Mouse (Mus musculus) megakaryocyte progenitor cell, adult 5-6 weeks (primary cell): ENCODE measurements around the gene Arhgap19. TPM values are rescaled to one million over a fixed set of nuclear protein-coding genes. Genes with fewer than 3 reads are reported as not detected.

Source experiments
- ATAC-seq: replicated peaks from 2 replicates; pipeline ENCODE4 v1.8.0; 2016; ENCODE audit warnings: mild to moderate bottlenecking, moderate TSS enrichment, inconsistent platforms; ENCODE audit not compliant: poor library complexity
- total RNA-seq, 2 experiments: library from RNA; stranded (forward) in 1 of 2; stranded (reverse) in 1 of 2; fragments of 157-497, 149-512 nt in 1 of 2; fragments of 200-1000 nt in 1 of 2; gene quantifications; 2 replicates each; pipeline versions ENCODE4 v1.2.3 to v1.2.4; 2015 to 2017

Arhgap19 gene
- total RNA-seq, 2 experiments from 2014 or later = 48.6 to 57.3 TPM

DNA sequence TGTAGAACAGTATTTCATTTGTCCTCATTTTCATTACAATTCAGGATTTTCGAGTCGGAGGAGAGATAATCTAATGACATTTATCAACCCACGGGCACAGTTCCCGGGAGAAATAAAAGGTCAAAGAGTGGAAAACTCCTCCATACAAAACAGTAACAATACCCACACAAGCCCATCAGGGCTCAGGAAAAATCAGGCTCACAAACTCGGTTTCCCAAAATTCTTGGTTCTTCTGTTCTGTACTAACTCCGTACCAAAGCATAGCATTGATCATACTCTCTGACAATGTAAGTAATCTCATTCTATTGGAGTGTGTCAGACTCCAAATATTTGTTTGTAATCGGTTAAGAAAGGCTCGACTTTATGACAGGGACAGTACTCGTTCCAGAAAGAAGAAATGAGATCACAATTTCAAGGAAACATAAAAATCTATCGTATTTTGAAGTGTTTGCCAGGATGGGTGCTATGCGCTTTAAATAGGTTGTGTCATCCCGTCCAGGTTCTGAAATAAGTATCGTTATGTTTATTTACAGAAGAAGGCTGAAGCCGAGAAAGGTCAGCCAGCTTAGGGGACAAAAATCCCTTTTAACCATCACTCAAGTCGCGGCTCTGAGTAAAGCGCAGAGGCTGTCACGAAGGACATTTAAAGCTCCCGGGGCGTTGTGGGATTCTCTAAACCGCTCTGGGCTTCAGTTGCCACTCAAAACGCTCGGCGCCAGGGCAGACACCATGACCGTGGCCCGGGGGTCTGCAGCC lies 683 bp downstream of the Arhgap19 start:
- no peak for ATAC-seq

DNA sequence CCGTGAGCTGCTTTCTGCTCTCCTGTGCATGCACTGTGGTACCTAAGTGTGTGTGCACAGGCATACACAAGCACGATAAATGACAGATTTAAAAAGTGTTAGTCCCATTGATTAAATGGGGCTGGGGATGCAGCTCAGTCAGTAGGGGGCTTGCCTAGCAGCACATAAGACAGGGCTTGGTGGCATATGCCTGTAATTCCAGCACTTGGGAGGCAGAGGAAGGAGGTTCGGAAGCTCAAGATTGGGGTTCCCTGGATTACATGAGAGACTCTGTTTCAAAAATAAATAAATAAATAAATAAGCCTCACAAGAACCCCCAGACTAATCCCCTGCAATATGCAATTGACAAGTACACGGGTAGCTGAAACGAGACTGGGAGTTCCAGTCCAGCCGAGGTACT lies 1.4 kb downstream of the Arhgap19 start:
- ATAC-seq = no peak

DNA sequence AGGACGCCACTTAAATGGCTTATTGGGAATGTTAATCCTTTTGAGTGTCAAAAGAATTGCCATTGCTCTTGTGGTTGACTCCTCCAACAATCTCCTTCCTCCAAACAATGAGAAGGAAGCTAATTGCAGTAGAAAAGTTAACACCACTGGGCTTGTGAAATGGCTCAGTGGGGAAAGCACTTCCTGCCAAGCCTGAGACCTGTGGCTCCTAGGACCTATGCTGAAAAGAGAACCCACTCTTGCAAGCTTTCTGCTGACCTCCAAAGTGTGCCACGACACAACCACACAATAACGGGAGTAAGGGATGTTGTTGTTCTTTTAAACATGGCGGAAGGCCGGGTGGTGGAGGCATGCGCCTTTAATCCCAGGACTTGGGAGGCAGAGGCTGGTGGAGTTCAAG lies 4.3 kb downstream of the Arhgap19 start:
- ATAC-seq = peak; percentile 42

DNA sequence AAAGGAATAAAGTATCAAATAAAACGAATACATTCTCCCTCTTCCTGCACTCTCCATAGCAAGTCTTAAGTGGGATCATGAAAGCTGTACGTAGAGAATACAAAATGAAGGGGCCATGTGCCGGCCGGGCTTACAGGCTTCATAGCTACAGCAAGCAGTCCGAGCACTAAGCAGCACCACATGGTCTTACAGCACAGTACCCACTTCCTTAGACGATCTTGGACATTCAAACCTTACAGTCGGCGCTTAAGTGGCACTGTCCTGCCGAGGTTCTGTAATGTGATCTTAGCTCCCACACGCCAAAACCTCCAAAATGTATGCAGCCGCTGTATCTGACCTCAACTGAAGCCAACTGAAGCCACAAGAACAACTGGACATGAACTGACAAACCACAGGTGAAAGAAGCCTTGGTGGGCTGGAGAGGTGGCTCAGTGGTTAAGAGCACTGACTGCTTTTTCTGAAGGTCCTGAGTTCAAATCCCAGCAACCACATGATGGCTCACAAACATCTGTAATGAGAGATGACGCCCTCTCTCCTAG lies 5.0 kb downstream of the Arhgap19 start:
- peak; percentile 44 for ATAC-seq

DNA sequence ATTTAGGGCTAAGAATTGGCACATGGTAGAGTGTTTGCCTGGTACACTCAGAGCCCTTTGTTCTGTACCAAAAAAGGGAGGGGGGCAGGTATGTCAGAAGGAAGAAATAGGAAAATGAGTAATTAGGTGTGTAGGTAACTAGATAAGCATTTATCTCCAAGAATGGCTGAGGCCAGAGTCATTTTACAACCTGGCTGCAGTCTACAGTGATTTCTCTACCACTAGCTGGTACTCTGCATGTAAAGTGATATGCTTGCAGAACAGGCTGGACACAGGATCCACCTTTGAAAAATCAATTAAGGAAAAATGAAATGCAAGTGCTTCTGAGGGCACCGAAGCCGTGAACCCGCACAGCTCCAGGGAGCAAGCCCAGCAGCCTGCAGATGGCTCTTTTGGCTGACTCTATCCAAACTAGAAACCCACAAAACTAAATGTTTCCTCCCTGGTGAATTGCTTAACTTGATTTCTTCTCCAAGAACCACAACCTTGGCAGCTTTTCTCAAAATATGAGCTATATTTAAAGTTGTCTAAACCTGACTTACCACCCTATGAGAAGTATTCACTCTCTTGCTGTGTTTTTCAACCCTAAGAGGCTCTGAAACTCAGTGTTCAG lies 5.6 kb downstream of the Arhgap19 start:
- ATAC-seq = peak; percentile 16

DNA sequence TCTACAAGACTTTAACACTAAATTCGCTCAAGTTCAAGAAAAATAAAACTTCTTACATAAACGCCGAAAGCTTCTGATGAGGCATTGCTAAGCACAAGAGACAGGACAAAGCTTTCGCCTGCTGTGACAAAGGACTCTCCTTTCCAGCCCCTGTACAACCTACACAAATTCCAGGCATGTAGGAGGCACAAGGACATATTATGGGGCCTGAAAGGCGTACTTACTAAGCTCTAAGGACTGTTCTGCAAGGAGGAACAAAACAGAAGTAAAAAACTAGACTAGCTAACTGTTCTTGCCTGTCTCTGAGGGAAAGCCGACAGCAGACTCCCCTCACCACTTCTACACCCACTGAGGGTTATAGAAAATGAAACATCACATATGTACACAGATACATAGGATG lies 6.9 kb downstream of the Arhgap19 start:
- no peak for ATAC-seq

DNA sequence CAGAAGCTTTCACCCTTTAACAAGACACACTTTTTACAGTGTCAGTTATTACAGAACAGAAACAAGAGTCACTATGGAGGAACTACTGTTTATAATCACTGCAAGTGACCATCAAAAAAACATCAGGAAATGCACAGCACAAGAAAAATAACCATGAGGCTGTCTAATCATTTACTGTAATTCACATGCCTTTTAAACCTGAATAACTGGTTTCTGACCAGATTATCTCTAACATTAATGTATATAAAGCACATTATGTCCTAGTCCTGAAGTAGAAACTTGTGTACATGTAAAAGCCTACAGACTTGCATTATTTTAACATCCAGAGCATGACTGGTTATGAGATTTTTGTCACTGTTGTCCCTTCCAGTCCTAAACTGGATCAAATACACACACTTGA lies 7.8 kb downstream of the Arhgap19 start:
- ATAC-seq = no peak

DNA sequence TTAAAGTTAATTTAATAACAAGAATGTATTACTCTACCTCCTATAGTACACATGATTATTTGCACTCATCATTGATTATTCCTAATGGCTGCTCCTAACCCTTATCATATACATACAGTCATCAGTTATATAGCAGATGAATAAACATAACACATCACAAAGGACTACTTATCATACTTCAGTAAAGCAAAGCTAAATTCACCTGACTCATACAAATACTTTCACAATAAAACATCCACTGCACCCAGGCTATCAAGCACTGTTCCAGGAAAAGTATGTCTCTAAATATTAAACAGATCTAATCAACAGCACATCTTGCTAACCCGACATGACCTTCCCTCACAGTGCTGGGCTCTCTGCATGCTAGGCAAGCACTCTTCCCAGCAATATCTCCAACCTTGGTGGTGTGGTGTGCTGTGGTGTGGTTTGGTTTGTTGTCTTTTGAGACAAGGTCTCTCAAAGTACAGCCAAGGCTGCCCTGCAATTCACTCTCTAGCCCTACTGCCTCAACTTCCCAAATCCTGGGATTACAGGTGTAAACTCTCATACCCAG lies 8.8 kb downstream of the Arhgap19 start:
- no peak for ATAC-seq

DNA sequence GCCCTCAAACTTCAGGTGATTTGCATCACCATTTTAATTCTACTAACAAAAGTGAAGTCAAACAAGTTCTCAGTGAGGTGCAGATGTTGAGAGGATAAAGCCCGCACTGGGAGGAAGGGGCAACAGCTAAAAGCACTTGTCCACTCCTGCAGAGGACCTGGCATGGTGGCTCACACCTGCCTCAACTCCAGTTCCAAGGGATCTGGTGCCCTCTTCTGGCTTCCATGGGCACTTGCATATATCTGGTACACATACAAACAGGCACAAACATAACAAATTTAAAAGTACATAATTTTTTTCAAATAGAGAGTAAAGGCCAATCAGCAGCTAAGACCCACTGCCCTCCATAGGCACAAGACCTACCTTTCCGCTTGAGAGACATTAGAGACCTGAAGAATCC lies 10.5 kb downstream of the Arhgap19 start:
- peak; percentile 50; the same call in 1 of the 2 replicates for ATAC-seq

DNA sequence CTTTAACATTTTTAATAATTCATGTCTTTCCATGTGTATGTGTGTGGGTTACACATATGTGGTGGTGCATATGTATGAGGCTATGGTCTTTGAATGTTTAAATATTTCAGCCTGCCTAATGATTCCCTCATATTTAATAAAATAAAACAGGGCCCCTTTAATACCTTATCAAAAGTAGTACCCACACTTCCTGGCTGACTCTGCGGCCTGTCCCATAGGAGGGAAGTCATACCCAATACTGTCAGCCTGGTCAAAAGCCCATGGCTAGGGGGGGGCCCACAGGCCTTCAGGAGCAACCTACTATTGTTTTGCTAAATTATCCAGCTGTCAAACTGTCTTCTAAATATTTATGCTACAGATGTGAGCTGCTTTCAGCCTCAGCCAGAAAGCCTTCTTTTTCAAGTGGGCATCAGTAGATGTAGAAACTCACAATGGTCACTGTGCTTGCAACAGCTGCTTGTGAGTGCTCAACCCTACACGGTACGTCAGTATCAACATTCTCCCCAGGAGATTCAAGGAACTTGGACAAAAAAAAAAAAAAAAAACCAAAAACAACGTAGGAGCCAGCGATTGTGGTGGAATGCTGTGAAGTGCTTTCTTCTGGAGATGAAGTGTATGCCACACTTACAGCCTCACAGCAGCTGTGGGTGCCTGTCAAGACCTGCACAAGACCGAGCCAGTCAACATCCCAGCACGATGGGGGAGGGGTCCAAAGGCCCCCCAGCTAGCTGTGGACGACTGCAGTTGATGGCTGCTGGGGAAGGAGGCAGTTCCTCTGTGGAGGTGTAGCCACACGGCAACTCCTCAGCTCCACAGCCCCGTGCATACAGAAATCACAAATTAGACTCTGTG lies 12.5 kb downstream of the Arhgap19 start:
- no peak for ATAC-seq

DNA sequence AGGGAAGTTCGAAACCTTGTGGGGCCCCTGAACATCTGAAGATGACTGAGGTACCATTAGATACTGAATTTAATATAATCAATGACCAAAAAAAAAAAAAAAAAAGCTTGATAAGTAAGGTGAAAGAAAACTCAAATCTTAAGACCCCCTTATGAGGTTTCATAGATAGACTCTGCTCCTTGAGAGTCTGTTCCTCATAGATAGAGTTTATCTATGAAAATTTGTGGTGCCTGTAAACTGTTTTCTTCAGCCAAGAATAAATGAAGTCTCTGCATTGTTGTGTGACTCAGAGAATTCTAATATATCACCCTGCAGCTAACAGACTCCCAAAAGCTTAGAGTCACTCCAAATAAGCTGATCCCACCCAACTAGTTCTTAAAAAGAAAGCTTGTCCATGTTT lies 15.0 kb downstream of the Arhgap19 start:
- no peak for ATAC-seq

DNA sequence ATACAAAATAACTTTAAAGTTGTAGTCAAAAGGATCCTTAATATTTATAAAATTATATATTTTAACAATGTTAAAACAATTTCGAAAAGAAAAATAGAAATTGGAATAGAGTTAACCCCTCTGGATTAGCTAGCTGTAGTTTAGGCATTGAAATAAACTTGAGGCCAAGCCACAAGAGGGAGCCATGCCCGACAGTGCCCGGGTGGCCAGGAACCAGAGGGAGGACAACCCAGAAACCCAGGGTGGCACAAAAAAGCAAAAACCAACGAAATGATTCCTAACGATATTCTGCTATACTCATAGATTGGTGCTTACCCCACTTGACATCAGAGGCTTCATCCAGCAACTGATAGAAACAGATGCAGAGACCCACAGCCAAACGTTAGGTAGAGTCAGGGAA lies 24.3 kb downstream of the Arhgap19 start:
- no peak for ATAC-seq

DNA sequence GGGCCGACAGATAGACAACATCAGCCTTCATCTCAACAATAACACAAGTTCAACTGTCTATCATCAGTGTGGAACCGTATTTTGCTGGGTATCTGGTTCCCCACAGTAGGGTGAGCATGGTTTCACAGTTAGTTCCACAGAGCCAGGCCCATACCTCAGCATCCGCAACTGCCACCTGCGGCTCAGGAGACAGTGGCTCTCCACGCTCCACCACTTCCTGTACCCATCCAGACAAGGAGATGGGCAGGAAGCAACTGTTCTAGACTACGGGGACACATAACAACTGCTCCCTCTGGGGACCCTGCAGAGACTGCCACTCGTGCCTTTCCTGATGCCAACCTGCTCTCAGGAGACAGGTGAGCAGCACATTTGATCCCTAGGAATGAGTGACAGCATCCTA lies 33.1 kb downstream of the Arhgap19 start:
- ATAC-seq = no peak

DNA sequence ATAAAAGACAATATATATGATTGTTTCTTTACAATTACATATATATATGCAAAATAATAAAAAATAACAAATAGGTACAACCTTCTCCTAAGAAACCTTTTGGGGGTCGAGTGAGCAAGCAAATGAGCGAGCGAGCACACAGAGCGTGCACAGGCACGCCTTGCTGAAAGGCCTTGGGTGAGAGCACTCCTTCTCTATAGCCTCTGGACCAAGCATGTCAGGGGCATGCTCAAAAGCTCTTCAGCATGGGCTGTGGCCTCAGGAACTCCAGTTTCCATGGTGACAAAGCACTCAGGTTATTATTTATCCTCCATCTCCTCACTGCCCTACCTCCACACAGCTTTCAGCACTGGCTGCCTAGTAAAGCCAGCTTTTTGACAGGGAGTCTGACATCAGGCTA lies 35.2 kb downstream of the Arhgap19 start:
- ATAC-seq = no peak

DNA sequence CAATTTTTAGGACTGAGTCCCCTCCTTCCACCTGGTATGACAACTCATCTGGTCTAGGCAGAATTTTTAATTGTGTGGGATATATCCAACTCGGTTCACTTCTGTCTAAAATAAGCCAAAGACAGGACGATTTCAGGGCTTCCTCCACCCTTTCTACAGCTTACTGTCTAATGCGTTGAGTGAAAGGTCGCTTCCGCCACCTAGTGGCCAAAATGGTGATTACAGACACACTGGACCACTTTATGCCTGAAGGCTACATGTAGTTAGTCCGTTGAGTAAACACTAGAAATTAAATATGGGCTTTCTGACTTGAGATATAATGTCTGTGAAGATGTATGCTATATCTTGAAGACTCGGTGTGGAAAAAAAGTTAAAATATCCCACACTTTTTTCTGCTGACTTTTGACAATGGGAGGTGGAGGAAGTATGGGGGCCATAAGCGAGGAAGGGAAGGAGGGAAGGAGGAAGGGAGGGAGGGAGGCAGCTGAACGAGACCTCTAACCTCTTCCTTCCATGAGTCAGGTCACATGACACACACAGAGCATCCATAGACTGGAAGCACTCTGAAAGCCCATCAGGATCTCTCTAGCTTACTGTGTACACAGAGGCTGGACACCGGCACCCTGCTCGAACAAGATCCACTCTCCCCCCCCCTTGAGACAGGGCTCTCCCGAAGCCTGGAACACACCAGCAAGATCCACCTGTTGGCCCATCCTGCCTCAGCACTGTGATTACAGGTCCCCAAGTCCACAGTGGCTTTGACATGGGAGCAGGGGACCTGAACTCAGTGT lies 37.8 kb downstream of the Arhgap19 start:
- ATAC-seq = peak; percentile 88

DNA sequence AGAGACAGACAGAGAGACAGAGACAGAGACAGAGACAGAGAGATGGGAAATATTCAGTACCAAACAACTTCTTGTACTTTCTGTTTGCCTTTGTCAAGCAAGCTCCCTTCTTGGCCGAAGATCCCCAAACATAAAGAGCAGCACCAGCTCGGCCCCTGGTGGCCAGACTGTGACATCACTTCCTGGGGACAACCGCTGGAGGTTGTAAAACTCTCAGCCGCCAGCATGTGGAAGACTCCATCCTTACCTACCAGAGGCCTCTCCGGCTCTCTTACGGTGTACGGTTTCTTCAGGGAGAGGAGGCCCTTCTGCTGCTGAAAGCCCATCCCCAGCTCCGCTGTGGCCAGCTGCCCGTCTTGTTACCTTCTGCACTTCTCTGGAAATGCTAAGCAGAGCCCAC lies 40.3 kb downstream of the Arhgap19 start:
- peak; percentile 45; the same call in 1 of the 2 replicates for ATAC-seq

DNA sequence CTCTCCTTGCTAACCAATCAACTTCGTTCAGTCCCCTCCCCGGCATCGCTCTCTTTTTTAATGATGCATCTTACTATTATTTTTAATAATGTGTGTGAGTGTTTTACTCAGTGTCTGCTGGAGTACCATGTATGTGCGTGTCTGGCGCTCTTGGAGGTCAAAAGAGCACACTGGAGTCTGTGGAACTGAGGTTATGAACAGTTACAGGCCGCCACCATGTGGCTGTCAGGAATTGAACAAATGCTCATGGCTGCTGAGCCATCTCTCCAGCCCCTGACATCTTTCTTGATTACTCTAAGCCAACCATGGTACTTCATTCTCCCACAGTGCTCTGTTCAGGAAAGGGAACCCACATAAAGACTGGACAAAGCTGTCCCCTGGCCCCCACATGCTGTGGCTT lies 42.1 kb downstream of the Arhgap19 start:
- no peak for ATAC-seq

DNA sequence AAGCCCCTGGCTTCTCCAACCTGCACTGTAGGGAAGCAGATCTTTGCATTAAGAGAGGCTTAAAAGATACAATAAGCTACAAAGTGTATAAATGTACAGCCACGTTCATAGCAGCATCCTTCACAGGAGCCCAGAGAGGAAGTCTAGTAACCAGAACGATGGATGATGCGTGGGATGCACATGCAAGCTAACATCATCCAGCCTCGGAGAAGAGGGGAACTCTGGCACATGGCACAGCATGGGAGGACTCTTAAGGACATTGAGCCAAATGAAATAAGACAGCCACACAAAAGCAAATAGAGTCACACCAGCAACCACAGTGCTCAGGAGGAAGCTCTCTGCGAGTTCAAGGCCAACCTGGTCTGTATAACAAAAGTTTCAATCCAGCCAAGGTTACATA lies 42.6 kb downstream of the Arhgap19 start:
- ATAC-seq = no peak

DNA sequence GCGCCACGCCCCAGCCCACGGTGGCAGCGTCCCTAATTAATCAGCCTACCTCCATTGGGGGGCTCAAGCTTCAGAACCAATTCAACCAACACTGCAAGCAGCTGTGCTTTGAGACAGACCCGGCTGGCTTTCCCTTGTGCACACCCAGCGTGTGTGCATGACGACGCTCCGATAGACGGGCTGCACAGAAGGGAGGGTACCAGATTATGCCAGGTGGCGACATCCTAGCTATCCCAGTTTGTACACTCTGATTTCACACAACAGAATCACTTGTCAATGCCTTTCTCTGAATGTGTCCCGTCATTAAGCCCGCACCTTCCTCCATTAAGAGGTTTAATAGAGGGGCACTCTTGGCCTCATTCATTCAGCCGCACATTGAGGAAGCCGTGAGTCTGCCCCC lies 47.1 kb downstream of the Arhgap19 start:
- no peak for ATAC-seq

DNA sequence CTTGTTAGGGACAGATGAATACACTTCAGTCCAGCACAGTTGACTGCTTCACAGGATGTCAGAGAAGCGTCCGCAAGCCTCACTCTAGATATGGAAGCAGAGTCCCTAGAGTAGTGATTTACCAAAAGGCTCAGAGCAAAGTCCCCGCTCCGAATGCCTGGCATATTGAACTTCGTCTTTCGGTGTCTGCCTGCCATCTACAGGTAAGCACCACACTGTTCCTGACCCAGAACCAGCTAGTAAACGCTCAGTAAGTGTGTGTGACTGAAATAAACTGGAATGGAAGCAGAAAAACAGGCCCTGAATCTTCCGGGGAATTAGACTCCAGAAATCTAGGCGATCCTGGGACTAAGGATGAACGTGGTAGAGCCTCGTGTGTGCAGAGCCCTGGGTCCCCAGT lies 49.9 kb downstream of the Arhgap19 start:
- no peak for ATAC-seq
